Mouse (Mus musculus): Measurements from ENCODE around the gene Zfp597.
"Not testable (repeated sequence)": the region's sequence is repeated elsewhere in the genome, so short reads cannot be mapped to it uniquely, and the experiment has no call there.

Gene Zfp597

DNA sequence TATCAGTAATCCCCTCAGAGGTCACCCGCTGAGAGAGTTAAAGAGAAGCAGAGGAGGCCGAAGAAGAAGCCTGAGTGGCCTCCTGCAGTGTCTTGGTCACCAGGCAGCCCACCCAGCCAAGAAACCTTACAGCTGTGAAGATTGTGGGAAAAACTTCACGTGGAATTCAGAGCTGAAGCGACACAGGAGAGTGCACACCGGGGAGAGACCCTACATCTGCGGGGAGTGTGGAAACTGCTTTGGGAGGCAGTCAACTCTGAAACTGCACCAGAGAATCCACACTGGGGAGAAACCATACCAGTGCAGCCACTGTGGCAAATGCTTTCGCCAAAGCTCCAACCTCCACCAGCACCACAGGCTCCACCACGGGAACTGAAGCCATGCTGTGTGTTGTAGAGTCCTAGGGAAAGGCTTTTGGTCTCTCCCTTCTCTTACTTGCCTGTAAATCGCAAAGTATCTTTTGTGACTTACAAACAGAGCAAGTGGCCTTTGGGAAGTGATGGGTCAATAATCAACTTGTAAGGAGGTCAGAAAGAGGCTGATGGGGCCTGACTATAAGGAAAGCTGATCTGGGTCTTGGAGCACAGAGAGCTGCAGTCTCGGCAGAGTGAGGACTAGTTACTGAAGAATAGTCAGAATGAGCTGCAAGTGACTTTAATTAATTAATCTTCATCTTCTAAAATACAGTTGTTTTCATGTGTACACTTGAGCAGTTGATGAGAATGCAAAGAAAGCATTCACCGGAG is 29.8 kb downstream of the Zfp597 start:
- no peak for DNase-seq

DNA sequence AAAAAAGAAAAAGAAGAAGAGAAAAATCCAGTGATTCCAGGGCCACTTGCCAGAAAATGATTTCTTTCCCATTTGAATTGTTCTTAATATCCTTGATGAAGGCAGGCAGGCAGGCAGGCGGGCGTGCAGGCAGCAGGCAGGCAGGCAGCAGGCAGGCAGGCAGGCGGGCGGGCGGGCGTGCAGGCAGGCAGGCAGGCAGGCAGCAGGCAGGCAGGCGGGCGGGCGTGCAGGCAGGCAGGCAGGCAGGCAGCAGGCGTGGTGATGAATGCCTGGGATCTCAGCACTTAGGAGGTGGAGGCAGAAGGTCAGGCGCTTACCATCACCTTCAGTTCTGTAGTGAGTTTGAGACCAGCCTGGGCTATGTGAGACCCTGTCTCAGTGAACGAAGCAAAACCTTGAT is 31.8 kb downstream of the Zfp597 start:
- no peak for DNase-seq

- not testable (repeated sequence) for DNase-seq
Observed at GRCm38 (mm10) chr16:3851301-3851700, 33.1 kb downstream of the Zfp597 start.

- no peak for DNase-seq
Observed at GRCm38 (mm10) chr16:3848416-3848815, 35.9 kb downstream of the Zfp597 start.

GRCm38 (mm10) chr16:3847871-3848270 is 36.5 kb downstream of the Zfp597 start:
- no peak for DNase-seq

DNA sequence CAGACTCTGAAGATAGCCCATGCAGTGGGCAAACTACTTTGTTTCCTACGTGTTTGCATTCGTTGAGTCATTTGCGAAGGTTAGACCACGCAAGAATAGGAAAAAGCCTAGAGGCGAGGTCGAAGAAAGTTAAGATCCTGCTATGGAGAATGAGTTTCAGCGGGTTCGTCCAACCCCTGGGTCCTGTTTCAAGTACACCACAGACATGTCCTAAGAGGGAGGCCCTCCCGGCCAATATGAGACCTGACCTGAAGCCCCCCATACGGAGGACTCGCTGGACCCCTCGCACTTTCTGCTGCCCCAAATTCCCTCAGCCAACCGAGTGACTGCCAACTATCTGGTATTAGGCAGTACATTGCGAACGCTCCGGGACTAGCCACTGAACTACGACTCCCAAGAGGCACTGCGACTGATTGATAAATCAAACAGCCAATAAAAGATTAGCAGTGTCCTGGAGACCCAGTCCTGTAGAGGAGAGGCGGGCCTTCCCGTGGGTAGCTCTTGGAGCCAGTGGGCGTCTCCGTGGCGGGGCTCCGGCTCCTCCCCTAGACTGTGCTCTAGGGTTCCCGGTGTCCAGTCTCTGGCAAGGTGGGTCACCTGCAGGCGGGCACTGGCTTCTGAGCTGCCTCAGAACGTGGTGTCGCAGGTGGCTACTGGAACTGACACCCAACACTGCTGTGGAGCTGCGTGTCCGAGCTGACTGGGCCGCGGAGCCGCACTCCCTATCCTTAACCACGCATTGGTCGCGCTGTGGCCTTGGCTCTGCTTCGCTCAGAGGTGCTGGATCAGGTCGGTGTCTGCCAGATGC is 37.4 kb downstream of the Zfp597 start, which contains the start of gene Zfp174:
Gene Zfp174, plus strand, starts transcription at position 558 of the 808 bp plus-strand sequence.
- DNase-seq: peak; percentile 98

- no peak for DNase-seq
Observed at GRCm38 (mm10) chr16:3843796-3844195, 40.6 kb downstream of the Zfp597 start.

- no peak for DNase-seq
Observed at GRCm38 (mm10) chr16:3842989-3843388, 41.4 kb downstream of the Zfp597 start.

- DNase-seq: no peak
Observed at GRCm38 (mm10) chr16:3839157-3839885, 45.0 kb downstream of the Zfp597 start.

DNA sequence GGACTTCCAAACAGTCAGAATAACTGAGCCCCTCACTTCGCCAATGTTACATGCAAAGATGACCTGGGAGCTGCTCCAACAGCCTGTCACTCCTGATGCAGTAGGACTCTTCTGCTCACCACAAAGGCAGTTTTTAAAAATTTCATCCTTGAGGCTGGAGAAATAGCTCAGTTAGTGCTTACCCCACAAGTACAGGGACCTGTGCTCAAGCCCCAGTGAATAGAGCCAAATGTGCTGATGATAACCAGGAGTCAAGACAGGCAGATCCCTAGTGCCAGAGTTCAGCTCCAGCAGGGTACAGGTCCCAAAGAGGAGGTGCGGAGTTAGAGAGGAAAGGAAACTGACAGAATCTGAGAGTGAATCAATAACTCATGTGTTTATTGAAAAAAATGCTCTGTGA is 48.9 kb downstream of the Zfp597 start:
- no peak for DNase-seq

GRCm38 (mm10) chr16:3830588-3831109 is 53.7 kb downstream of the Zfp597 start, which contains the start of gene Olfr15:
Gene Olfr15 (plus strand): TSS chr16:3830878.
- no peak for DNase-seq

- no peak for DNase-seq
Observed at GRCm38 (mm10) chr16:3829727-3830126, 54.6 kb downstream of the Zfp597 start.

DNA sequence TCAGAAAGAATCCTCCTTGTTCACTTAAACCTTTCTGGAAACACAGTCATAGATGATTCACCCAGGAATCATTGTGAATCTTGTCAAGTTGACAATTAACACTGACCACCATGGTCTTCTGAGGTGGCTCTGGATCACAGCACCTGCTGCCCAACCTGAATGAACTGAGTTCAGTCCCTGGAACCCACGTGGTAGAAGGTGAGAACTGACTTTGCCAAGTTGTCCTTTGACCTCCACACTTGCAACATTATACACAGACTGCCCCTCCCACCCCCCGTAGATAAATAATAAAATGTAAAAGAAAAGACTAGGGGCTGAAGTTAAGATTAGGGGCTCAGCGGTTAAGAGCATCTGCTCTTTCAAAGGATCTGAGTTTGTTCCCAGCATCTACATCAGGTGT is 56.3 kb downstream of the Zfp597 start:
- no peak for DNase-seq

DNA sequence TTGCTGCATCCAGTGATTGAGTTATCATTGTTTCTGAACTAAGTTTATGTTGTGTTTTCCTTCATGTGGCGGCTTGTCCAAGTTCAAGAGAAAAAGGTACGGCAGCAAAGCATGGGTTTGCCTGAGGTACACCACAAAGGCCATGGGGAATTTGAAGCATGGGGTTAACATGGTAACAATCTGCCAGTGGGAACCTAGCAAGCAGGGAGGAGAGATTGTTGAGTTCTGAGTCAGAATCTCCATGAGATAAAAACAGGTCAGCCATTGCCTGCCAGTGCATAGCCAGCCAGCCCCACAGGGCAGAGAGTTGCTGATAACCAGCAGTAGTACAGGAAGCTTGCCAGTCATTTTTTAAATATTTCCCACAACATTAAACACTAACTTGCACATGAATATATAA is 64.2 kb downstream of the Zfp597 start:
- DNase-seq: no peak

DNA sequence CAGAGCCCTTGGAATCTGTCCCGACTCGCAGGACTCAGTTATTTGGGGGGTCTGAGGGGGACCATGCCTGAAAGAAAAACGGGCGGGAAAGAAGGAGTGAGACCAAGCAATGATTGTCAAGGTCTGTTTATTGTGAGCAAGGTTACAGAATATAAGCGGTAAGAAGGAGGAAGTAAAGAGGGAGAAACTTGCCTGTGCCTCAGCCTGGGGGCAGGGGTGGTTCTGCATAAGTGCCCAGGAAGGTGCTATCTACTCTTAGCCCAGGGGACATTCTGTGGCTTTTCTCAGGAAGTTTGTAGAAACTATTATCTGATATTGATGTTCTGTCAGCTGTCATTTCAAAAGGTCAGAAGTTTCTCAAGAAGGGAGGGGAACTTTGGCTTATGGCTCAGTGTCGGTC is 69.7 kb downstream of the Zfp597 start:
- DNase-seq: not testable (repeated sequence)

Measured in layer of hippocampus, adult 9-11 months (tissue).